Mouse (Mus musculus) C2C12 (cell line): ENCODE results near the gene Gm38431.

ENCODE experiments used
- CEBPB ChIP-seq: IDR thresholded peaks from one replicate; pipeline ENCODE4 v1.6.1; 2011; ENCODE audit warnings: low read depth, mild to moderate bottlenecking, control low read depth, moderate library complexity
- CTCF ChIP-seq: IDR thresholded peaks from one replicate; pipeline ENCODE4 v1.5.1; 2011; ENCODE audit not compliant: control insufficient read depth, insufficient read depth, insufficient read length
- FOSL1 ChIP-seq: IDR thresholded peaks from one replicate; pipeline ENCODE4 v1.8.0; 2011; ENCODE audit warnings: mild to moderate bottlenecking, low read length; ENCODE audit not compliant: poor library complexity, insufficient read depth, severe bottlenecking
- MAX ChIP-seq: IDR thresholded peaks from one replicate; pipeline ENCODE4 v1.6.1; 2011; ENCODE audit warnings: mild to moderate bottlenecking, control low read depth
- MYOD1 ChIP-seq: IDR thresholded peaks from one replicate; pipeline ENCODE4 v1.6.1; 2011; ENCODE audit warnings: low read depth; ENCODE audit not compliant: control insufficient read depth, insufficient read length
- MYOG ChIP-seq: IDR thresholded peaks from one replicate; pipeline ENCODE4 v1.6.1; 2011; ENCODE audit not compliant: control insufficient read depth, insufficient read length; ENCODE audit errors: extremely low read depth
- USF1 ChIP-seq: IDR thresholded peaks from one replicate; pipeline ENCODE4 v1.6.1; 2011; ENCODE audit warnings: low read depth, mild to moderate bottlenecking, control low read depth, moderate library complexity

DNA sequence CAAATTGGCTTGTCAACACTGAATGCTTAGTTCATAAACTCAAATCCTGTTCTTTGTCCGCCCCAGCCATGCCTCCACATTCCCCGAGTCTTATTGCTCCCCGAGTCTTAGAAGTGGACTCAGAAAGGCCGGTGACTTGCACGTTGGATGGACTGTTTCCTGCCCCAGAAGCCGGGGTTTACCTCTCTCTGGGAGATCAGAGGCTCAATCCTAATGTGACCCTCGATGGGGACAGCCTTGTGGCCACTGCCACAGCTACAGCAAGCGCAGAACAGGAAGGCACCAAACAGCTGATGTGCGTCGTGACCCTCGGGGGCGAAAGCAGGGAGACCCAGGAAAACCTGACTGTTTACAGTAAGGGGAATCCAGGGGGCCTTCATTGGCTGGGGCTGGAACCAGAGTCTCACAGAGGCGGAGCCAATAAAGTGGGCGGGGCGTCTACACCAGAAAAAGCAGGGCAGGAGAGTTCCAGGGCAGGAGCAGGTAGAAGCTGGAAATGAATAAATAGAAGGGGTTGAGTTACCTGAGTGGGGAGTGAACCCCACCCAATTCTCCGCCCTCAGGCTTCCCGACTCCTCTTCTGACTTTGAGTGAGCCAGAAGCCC, 57.2 kb downstream of the Gm38431 start:
- TF ChIP-seq CTCF (no peak), MAX (no peak), CEBPB (no peak), USF1 (no peak), MYOD1 (no peak), MYOG (no peak), FOSL1 (no peak)
